Mouse (Mus musculus) retina, postnatal 1 day (tissue): ENCODE data around the gene Slc44a3.

Experiments used
- DNase-seq: peaks from one replicate; pipeline ENCODE4 v3.0.0-alpha.2; 2012

Slc44a3 gene

GRCm38 (mm10) chr3:121493997-121494421, 38.2 kb downstream of the Slc44a3 start:
- no peak for DNase-seq

- no peak for DNase-seq
Observed at GRCm38 (mm10) chr3:121492026-121492425, 40.2 kb downstream of the Slc44a3 start.

DNA sequence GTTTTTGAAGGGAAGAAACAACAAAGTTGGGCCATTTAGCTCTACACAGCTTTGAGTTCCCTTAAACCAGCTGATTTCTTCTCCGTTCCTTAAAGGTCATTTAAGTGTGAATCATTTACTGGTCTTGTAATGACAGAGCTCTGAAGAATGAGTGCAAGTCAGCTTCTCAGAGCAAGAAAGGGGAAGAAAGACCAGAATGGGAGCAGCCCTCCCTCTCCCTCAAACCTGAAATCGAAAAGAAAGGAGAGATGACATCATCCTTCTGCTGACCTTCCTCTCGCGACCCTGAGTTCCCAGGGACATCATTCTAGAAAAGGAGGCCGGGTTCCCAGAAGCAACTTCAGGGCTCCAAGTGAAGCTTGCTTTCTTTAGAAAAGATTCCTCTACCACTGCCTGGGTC, 41.3 kb downstream of the Slc44a3 start:
- peak; percentile 47 for DNase-seq

- DNase-seq, result peak; percentile 68
Observed at GRCm38 (mm10) chr3:121489462-121490118, 42.6 kb downstream of the Slc44a3 start.

- no peak for DNase-seq
Observed at GRCm38 (mm10) chr3:121485201-121485600, 47.0 kb downstream of the Slc44a3 start.

DNA sequence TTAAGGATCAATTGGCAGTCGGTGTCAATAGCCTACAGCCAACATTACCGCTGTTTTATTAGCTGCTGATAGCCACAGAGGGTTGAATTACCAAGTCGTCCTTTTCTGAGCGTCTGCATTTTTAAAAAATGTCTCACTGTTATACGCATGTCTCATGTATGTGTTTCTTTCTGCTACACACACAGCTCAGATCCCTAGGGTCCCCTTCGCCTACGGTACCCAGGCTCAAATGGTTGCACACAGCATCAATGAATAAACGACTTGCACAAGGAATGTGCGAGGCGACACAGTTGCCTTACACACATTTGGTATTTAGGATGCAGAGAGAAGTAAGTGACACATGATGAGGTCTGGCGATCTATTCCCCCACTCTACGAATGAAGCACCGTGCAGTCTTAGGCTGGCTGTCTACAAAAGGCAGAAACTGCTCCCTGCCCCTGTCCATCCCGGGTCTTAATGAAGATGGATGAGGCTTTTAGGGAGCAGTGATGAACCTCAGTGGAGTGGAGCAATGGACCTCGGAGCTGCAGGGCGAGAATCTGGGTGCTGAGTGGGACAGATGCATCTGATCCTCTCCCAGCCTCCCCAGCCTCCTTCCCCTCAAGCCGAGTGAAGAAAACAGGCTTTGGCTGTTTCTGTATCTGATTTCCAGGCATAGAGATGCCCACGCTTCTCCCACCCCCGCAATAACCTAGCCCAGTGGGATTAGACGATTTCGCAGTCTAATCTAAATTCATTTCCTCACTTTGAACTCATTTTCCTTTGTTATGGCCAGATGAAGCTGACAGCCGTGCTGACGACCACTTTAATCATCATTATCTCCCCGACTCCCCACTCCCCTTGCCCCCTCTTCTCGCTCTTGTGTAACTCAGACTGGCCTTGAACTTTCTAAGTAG, 48.7 kb downstream of the Slc44a3 start:
- peak; percentile 31 for DNase-seq

DNA sequence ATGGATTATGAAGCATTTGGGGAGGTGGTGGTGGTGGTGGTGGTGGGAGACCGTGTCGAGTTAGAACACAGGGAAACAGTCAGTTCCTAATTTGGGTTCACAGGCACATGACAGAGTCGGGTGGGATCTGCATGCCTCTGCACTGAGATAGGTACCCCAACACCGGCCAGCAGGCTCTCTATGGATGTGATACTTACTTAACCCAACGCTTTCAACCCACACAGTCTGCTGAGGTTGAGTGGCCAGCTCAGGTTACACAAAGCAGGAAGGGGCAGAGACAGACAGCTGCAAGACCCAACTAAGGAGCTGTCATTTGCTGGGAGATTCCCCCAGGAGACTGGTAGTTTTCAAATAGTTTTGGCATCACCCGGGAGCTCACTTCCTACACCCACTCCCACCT, 50.6 kb downstream of the Slc44a3 start:
- DNase-seq, result peak; percentile 52

DNA sequence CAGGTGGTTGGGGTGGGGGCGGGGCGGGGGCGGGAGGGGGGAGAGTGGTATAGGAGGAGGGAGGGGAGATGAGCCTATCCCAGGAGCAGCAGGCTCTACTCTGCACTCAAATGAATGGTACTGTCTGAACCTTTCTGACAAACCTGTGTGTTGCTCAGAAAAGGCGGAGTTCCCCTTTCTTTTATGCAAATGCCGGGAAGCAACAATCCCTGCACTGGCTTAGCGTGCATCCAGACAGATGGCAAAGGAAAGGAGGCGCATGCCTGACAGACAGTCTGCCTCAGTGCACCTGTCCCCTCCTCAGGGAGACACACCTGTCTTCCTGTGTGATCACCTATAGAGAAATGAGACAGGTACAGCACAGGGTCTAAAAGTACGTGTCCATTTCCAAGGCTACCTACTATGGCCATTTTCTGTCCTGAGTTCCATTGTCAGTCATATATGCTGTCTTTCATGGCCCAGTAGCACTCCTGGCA, 51.2 kb downstream of the Slc44a3 start:
- no peak for DNase-seq

DNA sequence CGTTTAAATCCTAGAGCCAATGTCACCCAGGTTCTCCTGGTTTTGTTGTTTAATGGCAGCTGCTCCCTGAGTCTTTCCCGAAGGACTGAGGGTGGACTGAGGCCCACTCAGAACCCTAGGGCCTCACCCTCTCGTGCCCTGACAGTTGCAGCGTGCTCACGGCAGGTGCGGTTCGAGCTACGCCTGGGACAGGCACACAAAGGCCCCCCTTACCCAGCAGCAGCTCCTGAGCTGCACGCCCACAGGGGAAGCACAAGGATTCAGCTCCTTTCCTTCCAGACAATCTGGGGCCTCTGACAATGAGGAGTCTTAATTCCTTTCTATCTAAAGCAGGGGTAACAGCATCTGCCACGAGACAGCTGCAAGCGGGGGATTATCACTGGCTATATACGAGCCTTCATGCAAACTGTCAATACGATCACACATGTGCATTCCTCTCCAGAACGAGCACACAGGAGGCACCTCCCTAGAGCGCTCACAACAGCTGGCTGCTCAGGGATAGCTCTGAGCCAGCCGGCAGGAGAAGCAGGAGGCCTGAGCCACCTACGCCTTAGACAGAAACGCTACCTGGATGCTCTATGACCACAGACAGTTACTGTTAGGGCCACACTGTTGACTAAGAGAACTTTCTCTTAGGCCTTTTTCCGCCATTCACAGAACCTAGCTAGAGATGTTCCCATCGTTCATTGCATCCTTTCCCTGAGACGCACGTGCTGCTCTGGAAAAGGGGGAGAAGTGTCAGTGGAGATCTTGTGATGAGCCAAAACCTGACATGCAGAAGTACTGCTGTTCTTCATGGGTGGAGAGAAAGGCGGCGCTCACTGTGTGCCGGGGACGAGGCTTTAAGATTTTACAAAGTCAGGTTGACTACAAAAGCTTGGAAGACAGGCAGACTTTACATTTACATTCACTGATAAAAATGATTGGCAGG, 51.9 kb downstream of the Slc44a3 start:
- DNase-seq, result peak; percentile 76

DNA sequence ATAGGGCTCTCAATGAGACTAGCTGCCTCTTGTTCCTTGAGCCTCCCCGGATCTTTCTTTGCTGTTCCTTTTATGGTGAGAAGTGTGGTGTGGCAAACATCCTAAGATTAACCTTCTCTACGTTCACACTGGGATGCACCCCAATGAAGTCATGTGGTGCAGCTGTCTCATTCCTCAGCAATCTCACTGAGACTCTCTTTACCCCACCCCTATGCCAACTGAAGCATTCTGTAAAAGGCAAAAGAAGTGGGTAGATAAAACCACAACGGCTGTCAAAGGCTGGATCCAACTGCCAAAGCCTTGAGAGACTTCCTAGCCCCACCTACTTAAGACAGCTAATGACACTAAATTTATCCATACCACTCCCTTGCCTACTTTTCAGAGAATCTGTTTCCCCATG, 57.5 kb downstream of the Slc44a3 start:
- no peak for DNase-seq

GRCm38 (mm10) chr3:121471703-121472102, 60.5 kb downstream of the Slc44a3 start:
- DNase-seq, result no peak

- DNase-seq, result peak; percentile 51
Observed at GRCm38 (mm10) chr3:121469185-121469975, 62.8 kb downstream of the Slc44a3 start.

DNA sequence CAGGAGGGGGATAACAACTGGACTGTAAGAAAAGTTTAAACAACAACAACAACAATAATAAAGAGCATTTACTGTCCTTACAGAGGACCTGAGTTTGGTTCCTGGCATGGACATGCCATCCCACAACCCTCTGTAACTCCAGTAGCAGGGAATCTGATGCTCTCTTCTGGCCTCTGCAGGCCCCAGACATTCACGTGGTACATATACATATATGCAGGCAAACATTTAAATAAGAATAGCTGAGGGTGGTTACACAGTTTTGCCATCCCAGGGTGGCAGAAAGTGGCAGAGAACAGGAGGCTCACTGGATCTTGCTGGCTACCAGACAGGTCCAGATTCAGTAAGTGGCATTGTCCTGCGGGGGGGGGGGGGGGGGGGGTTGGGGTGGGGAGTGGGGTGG, 64.1 kb downstream of the Slc44a3 start:
- no peak for DNase-seq

DNA sequence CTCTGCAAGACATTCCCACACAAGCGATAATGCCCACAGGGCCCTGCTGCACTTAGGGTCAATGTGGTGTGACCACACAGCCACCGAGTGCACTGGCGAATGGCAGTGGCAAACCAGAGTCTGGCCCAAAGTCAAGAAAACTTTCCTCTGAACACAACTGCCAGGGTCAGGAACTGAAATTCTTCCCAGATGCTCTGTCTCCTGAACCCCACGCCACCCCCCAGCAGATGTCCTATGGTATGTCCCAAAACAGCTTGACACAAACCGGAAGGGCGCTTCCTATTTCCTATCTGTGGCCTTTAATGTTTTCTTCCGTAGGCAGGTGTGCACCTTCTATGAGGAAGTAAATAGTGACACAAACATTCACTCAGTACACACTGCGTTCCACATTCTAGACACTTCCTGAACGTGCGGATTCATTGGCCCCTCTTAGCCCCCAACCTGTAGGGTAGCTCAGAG, 65.1 kb downstream of the Slc44a3 start:
- DNase-seq, result no peak

DNA sequence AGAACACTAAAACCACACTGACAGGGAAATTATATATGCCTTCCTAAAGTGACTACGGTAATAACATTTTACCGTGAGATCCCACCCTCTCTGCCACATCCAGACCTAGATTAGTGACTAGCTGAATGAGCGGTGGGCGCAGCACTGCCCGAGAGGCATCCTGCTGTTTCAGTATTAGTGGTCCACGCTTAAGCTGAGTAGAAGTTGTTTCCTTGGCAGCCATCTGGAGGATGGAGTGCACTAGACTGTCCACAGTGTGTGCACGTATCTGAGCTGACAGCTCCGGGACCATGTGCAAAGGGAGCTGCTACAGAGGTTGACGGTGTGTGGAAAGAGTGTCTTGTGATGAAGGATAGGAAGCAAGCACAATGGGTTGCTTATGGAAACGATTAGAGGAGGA, 66.4 kb downstream of the Slc44a3 start:
- DNase-seq, result peak; percentile 62

- DNase-seq, result peak; percentile 20
Observed at GRCm38 (mm10) chr3:121464733-121465305, 67.4 kb downstream of the Slc44a3 start.

- DNase-seq, result no peak
Observed at GRCm38 (mm10) chr3:121462782-121463181, 69.4 kb downstream of the Slc44a3 start.

GRCm38 (mm10) chr3:121461477-121461876, 70.7 kb downstream of the Slc44a3 start:
- DNase-seq, result no peak

- DNase-seq, result no peak
Observed at GRCm38 (mm10) chr3:121460473-121461193, 71.6 kb downstream of the Slc44a3 start.

DNA sequence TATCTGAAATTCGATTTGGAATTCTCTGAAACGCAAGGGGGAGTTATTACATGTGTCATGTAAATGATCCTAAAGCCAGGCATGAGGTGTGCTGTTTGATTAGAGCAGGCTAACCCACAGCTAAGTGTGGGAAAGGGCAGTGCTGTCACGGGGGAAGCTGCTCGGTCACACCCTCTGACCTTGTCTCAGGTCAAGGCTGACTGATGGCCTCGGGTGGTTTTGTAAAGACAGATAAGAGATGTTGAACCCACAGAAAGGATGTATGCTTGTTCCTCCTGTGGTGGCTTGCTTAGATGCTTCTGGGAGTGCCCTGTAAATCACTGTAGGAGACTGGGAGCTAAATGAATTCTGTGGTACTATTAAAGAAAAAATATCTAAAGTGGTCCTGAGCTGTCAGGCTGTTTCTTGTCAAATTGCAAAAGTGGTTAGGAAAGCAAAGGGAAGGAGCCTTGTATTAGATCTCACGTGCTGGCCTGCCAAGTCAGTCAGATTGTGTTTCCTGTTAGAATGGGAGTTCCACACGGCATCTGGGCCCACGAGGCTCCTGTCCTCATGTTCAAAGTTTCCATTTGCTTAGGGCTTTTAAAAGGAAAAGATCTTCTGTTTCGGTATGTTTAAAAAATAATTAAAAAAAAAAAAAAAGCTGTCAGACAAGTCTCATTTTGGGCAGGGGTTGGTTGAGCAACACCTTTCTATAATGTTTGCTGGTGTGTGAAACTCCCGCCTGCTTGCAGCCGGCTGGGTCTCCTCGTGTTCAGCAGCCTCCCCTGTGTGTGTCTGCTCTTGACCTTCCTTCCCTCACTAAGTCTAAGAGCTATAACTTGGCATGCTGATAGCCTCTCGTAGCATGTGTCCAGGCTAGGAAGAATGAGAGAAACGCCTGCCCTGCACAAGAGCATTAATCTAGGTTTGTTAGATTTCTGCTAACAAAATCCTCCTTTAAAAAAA, 73.4 kb downstream of the Slc44a3 start:
- no peak for DNase-seq
